Mouse (Mus musculus): ENCODE results near the gene Hist1h4f. TPM values are rescaled to one million over a fixed set of nuclear protein-coding genes. Genes with fewer than 3 reads are reported as not detected.

Hist1h4f gene
- polyA plus RNA-seq, 1 experiment from 2014 or later = 0.46 TPM

- no peak for TF ChIP-seq CTCF (IDR thresholded peaks at IDR 0.05; ENCODE audit: low read depth)
- peaks cover 6% of the 10 kb centered on the region; the same call in 1 of the 2 replicates for H3K4me1 ChIP-seq (replicated peaks; ENCODE audit: control insufficient read depth, insufficient read depth, low read length)
- no peak for ATAC-seq
- no peak overlapping the region for H3K4me3 ChIP-seq (ENCODE audit: low read depth, low read length)
- WGBS = 36% methylated on average over 5 of the region's 5 CpGs
- H3K36me3 ChIP-seq (ENCODE audit: control insufficient read depth, insufficient read depth) = no peaks in the 10 kb centered on the region
- no peak overlapping the region for H3K4me2 ChIP-seq (replicated peaks; ENCODE audit: low read depth)
- no peaks in the 10 kb centered on the region for H3K9me3 ChIP-seq (ENCODE audit: control insufficient read depth)
- no peaks in the 10 kb centered on the region for H3K27me3 ChIP-seq (replicated peaks; ENCODE audit: control insufficient read depth, insufficient read depth, low read length)
- H3K9ac ChIP-seq (ENCODE audit: low read depth, low read length) = no peak overlapping the region
- H3K27ac ChIP-seq (ENCODE audit: low read depth, low read length) = no peak overlapping the region
Measured at GRCm38 (mm10) chr13:23523976-23524375, 27.5 kb downstream of the Hist1h4f start.

GRCm38 (mm10) chr13:23521703-23522102, 29.7 kb downstream of the Hist1h4f start:
- TF ChIP-seq CTCF (IDR thresholded peaks at IDR 0.05; ENCODE audit: low read depth) = no peak
- H3K9ac ChIP-seq (ENCODE audit: low read depth, low read length) = no peak overlapping the region
- H3K4me1 ChIP-seq (replicated peaks; ENCODE audit: control insufficient read depth, insufficient read depth, low read length) = peaks cover 3% of the 10 kb centered on the region; the same call in 1 of the 2 replicates
- no peaks in the 10 kb centered on the region for H3K36me3 ChIP-seq (ENCODE audit: control insufficient read depth, insufficient read depth)
- H3K4me3 ChIP-seq (ENCODE audit: low read depth, low read length) = no peak overlapping the region
- H3K27ac ChIP-seq (ENCODE audit: low read depth, low read length) = no peak overlapping the region
- no peaks in the 10 kb centered on the region for H3K27me3 ChIP-seq (replicated peaks; ENCODE audit: control insufficient read depth, insufficient read depth, low read length)
- WGBS = 1% methylated on average over 14 of the region's 14 CpGs
- ATAC-seq = no peak
- H3K4me2 ChIP-seq (replicated peaks; ENCODE audit: low read depth) = peak overlapping the region; percentile 32
- no peaks in the 10 kb centered on the region for H3K9me3 ChIP-seq (ENCODE audit: control insufficient read depth)

DNA sequence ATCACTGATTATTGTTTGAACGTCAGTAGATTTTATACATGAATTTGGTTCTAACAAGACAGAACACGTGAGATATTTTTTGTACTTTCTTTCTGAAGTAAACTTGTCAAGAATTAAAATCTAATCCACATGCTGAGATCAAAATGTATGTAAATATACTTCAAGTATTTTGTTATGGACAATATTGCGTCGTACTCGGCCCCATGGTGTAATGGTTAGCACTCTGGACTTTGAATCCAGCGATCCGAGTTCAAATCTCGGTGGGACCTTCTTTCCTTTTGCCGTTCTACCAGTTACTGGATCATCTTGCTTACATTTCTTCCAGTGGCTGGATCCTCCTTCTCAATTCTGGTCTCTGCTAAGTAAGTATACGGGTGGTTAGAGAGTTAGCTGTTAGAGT, 32.0 kb downstream of the Hist1h4f start:
- Histone ChIP-seq H3K9me3 (ENCODE audit: control insufficient read depth) (no peaks in the 10 kb centered on the region), H3K4me2 (replicated peaks; ENCODE audit: low read depth) (peak overlapping the region; percentile 71), H3K36me3 (ENCODE audit: control insufficient read depth, insufficient read depth) (no peaks in the 10 kb centered on the region), H3K27ac (ENCODE audit: low read depth, low read length) (no peak overlapping the region), H3K4me3 (ENCODE audit: low read depth, low read length) (peak overlapping the region; percentile 52), H3K4me1 (replicated peaks; ENCODE audit: control insufficient read depth, insufficient read depth, low read length) (no peaks in the 10 kb centered on the region), H3K27me3 (replicated peaks; ENCODE audit: control insufficient read depth, insufficient read depth, low read length) (no peaks in the 10 kb centered on the region), H3K9ac (ENCODE audit: low read depth, low read length) (peak overlapping the region; percentile 18; the same call in 1 of the 2 replicates)
- no peak for TF ChIP-seq CTCF (IDR thresholded peaks at IDR 0.05; ENCODE audit: low read depth)
- WGBS = 1% methylated on average over 10 of the region's 10 CpGs
- peak; percentile 26; the same call in 1 of the 2 replicates for ATAC-seq

DNA sequence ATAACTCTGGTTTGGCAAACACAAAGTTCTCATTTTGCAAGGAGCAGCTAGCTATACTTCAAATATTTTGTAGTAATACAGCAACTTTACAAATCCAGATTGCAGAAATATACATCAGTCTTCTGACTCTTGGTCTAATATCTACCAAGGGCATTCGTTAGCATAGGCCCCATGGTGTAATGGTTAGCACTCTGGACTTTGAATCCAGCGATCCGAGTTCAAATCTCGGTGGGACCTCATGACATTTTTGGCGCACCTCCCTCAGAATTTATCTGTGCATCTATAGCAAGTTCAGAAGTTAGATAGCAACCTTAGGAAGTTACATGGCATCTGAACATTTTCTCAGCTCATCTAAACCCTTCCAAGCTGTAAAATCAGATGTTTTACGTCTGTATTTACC, 32.6 kb downstream of the Hist1h4f start:
- Histone ChIP-seq H3K36me3 (ENCODE audit: control insufficient read depth, insufficient read depth) (no peaks in the 10 kb centered on the region), H3K27ac (ENCODE audit: low read depth, low read length) (no peak overlapping the region), H3K9me3 (ENCODE audit: control insufficient read depth) (no peaks in the 10 kb centered on the region), H3K4me2 (replicated peaks; ENCODE audit: low read depth) (peak overlapping the region; percentile 71), H3K27me3 (replicated peaks; ENCODE audit: control insufficient read depth, insufficient read depth, low read length) (no peaks in the 10 kb centered on the region), H3K9ac (ENCODE audit: low read depth, low read length) (peak overlapping the region; percentile 18; the same call in 1 of the 2 replicates), H3K4me3 (ENCODE audit: low read depth, low read length) (peak overlapping the region; percentile 52), H3K4me1 (replicated peaks; ENCODE audit: control insufficient read depth, insufficient read depth, low read length) (no peaks in the 10 kb centered on the region)
- ATAC-seq = peak; percentile 46; the same call in 1 of the 2 replicates
- no peak for TF ChIP-seq CTCF (IDR thresholded peaks at IDR 0.05; ENCODE audit: low read depth)
- 0% methylated on average over 6 of the region's 6 CpGs for WGBS

DNA sequence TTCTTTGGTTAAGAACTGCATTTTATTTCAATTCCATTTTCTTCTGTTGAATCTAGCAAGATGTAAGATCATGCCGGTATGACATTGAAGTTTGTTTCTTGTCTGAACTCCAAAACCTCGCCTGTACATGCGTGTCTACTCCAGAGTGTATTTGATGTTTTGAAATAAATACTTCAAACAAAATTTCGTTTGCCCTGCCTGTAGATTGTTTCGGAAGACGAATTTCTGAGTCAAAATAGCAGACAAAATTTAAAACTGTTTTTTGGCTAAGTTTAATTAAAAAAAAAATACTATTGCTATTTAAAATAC, 33.2 kb downstream of the Hist1h4f start:
- H3K9ac ChIP-seq (ENCODE audit: low read depth, low read length) = no peak overlapping the region
- TF ChIP-seq CTCF (IDR thresholded peaks at IDR 0.05; ENCODE audit: low read depth) = no peak
- no peaks in the 10 kb centered on the region for H3K36me3 ChIP-seq (ENCODE audit: control insufficient read depth, insufficient read depth)
- H3K27ac ChIP-seq (ENCODE audit: low read depth, low read length) = no peak overlapping the region
- H3K4me3 ChIP-seq (ENCODE audit: low read depth, low read length) = peak overlapping the region; percentile 52
- no peaks in the 10 kb centered on the region for H3K27me3 ChIP-seq (replicated peaks; ENCODE audit: control insufficient read depth, insufficient read depth, low read length)
- WGBS = under 1% methylated on average over 6 of the region's 6 CpGs
- H3K9me3 ChIP-seq (ENCODE audit: control insufficient read depth) = no peaks in the 10 kb centered on the region
- H3K4me1 ChIP-seq (replicated peaks; ENCODE audit: control insufficient read depth, insufficient read depth, low read length) = no peaks in the 10 kb centered on the region
- H3K4me2 ChIP-seq (replicated peaks; ENCODE audit: low read depth) = peak overlapping the region; percentile 71
- ATAC-seq = no peak

DNA sequence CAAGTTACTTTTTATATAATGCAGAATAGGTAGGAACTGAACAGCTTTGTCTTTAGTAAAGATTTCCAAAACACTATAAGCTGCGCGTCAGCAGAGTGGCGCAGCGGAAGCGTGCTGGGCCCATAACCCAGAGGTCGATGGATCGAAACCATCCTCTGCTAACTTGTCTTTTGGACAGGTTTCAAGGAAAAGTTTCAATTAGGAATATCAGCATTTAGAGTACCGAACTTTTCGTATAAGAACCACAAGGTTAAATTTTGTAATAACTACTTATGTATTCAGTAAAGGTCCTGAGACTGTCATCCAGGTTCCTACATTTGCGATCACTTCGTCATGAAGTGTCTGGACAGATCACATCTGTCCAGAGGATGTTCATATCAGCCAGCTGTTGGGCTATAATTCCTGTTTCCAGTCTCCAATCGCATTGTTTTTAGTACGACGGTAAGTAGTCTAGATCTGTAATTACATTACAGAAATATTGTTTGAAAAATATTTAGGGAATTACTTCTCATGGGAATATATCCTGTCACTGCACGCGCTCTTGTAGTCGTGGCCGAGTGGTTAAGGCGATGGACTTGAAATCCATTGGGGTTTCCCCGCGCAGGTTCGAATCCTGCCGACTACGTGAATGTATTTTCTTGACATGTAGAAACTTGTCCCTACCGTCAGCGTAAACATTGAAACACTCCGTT, 33.7 kb downstream of the Hist1h4f start:
- no peaks in the 10 kb centered on the region for H3K9me3 ChIP-seq (ENCODE audit: control insufficient read depth)
- no peaks in the 10 kb centered on the region for H3K36me3 ChIP-seq (ENCODE audit: control insufficient read depth, insufficient read depth)
- WGBS = under 1% methylated on average over 27 of the region's 27 CpGs
- H3K9ac ChIP-seq (ENCODE audit: low read depth, low read length) = 0 out of 2 replicates have a peak overlapping the region, but pooled peaks have one; percentile 2
- ATAC-seq = peak; percentile 91
- no peaks in the 10 kb centered on the region for H3K4me1 ChIP-seq (replicated peaks; ENCODE audit: control insufficient read depth, insufficient read depth, low read length)
- H3K4me2 ChIP-seq (replicated peaks; ENCODE audit: low read depth) = peak overlapping the region; percentile 71
- peak overlapping the region; percentile 24; the same call in 1 of the 2 replicates for H3K27ac ChIP-seq (ENCODE audit: low read depth, low read length)
- TF ChIP-seq CTCF (IDR thresholded peaks at IDR 0.05; ENCODE audit: low read depth) = no peak
- no peaks in the 10 kb centered on the region for H3K27me3 ChIP-seq (replicated peaks; ENCODE audit: control insufficient read depth, insufficient read depth, low read length)
- H3K4me3 ChIP-seq (ENCODE audit: low read depth, low read length) = peak overlapping the region; percentile 52
